Mouse (Mus musculus) forebrain, postnatal 0 days (tissue): Measurements from ENCODE around the gene Sumf1. TPM values are rescaled to one million over a fixed set of nuclear protein-coding genes. Genes with fewer than 3 reads are reported as not detected.

Experiments
- ATAC-seq: fragments of 200-750 bp; cut with Nextera tagmentation; 2 replicates; pipeline ENCODE4 v1.8.0; 2017; ENCODE audit warnings: mild to moderate bottlenecking, moderate library complexity
- DNase-seq: peaks from one replicate; pipeline ENCODE4 v3.0.0-alpha.2; 2015
- H3K27ac ChIP-seq: fragments of 300-500 bp; sonication (generic); 2 replicates; pipeline ENCODE4 v1.5.1; 2014; ENCODE audit warnings: low read depth, mild to moderate bottlenecking, antibody characterized with exemption, low read length, moderate library complexity, mixed read lengths
- H3K27me3 ChIP-seq: fragments of 300-500 bp; sonication (generic); 2 replicates; pipeline ENCODE4 v1.6.1; 2014; ENCODE audit warnings: mild to moderate bottlenecking, low read length, mixed read lengths; ENCODE audit not compliant: insufficient read depth
- H3K36me3 ChIP-seq: fragments of 300-500 bp; sonication (generic); 2 replicates; pipeline ENCODE4 v1.6.1; 2014; ENCODE audit warnings: mild to moderate bottlenecking, moderate library complexity; ENCODE audit not compliant: insufficient read depth
- H3K4me1 ChIP-seq: fragments of 300-500 bp; sonication (generic); 2 replicates; pipeline ENCODE4 v1.6.1; 2014; ENCODE audit warnings: antibody characterized with exemption; ENCODE audit not compliant: insufficient read depth
- H3K4me2 ChIP-seq: fragments of 300-500 bp; sonication (generic); 2 replicates; pipeline ENCODE4 v1.6.1; 2014; ENCODE audit warnings: low read depth, mild to moderate bottlenecking, moderate library complexity
- H3K4me3 ChIP-seq: fragments of 300-500 bp; sonication (generic); 2 replicates; pipeline ENCODE4 v1.5.1; 2014; ENCODE audit warnings: low read depth, low read length, mixed read lengths
- H3K9ac ChIP-seq: fragments of 300-500 bp; sonication (generic); 2 replicates; pipeline ENCODE4 v1.6.1; 2014; ENCODE audit warnings: mild to moderate bottlenecking
- H3K9me3 ChIP-seq: fragments of 300-500 bp; sonication (generic); 2 replicates; pipeline ENCODE4 v1.6.1; 2016; ENCODE audit warnings: low read length
- CTCF ChIP-seq: sonication (generic); IDR thresholded peaks from 2 replicates; pipeline ENCODE4 v1.5.1; 2016; ENCODE audit warnings: antibody characterized with exemption, control low read depth, low read depth
- WGBS: fragments of 180-500 bp; shearing (Covaris S2); extraction: QIAGEN DNeasy Blood & Tissue Kit; methylation state at CpG from one replicate; pipeline ENCODE4 v1.1.7; 2014; 5-methylcytosine and 5-hydroxymethylcytosine counted together
- polyA plus RNA-seq: library from polyadenylated mRNA; unstranded; fragments of >200 nt; fragmentation: Nextera tagmentation; extraction: Ambion mirVana; gene quantifications from 2 replicates; pipeline ENCODE4 v1.2.1, GENCODE M21; 2015
- total RNA-seq: library from RNA; depleted of rRNA; stranded (reverse); fragments of >200 nt; gene quantifications from 2 replicates; pipeline ENCODE4 v1.2.3, GENCODE M21; 2014

Sumf1 gene
- total and polyA plus RNA-seq, 2 experiments from 2014 or later: 11.6 to 18.3 TPM

- TF ChIP-seq CTCF: no peak
- H3K36me3 ChIP-seq: no peaks in the 10 kb centered on the region
- H3K4me1 ChIP-seq: no peaks in the 10 kb centered on the region
- ATAC-seq (no peak), DNase-seq (no peak)
- no peaks in the 10 kb centered on the region for H3K27me3 ChIP-seq
- WGBS: 89% methylated on average over 1 of the region's 1 CpGs
- H3K27ac ChIP-seq: no peak overlapping the region
- H3K9ac ChIP-seq: no peak overlapping the region
- H3K4me2 ChIP-seq: no peak overlapping the region
- no peaks in the 10 kb centered on the region for H3K9me3 ChIP-seq
- no peak overlapping the region for H3K4me3 ChIP-seq
These were observed 5.3 kb upstream of the Sumf1 start for GRCm38 (mm10) chr6:108190690-108191089.

GRCm38 (mm10) chr6:108185685-108186009 is 265 bp upstream of the Sumf1 start:
- no peaks in the 10 kb centered on the region for H3K27me3 ChIP-seq
- DNase-seq (no peak), ATAC-seq (no peak; the same call in 1 of the 2 replicates)
- H3K9ac ChIP-seq: peak overlapping the region; percentile 68
- H3K27ac ChIP-seq: 0 out of 2 replicates have a peak overlapping the region, but pooled peaks have one; percentile 21
- H3K9me3 ChIP-seq: no peaks in the 10 kb centered on the region
- H3K4me1 ChIP-seq: 0 out of 2 replicates have a peak, but pooled peaks cover 2% of the 10 kb centered on the region
- peak overlapping the region; percentile 73 for H3K4me3 ChIP-seq
- TF ChIP-seq CTCF: no peak
- whole genome bisulfite sequencing: 18% methylated on average over 4 of the region's 4 CpGs
- H3K4me2 ChIP-seq: peak overlapping the region; percentile 91
- H3K36me3 ChIP-seq: no peaks in the 10 kb centered on the region

- no peaks in the 10 kb centered on the region for H3K9me3 ChIP-seq
- H3K9ac ChIP-seq: no peak overlapping the region
- no peak overlapping the region for H3K4me2 ChIP-seq
- peaks cover 5% of the 10 kb centered on the region; the same call in 1 of the 2 replicates for H3K36me3 ChIP-seq
- no peak for TF ChIP-seq CTCF
- no peak overlapping the region for H3K27ac ChIP-seq
- WGBS: 94% methylated on average over 2 of the region's 2 CpGs
- ATAC-seq (no peak), DNase-seq (no peak)
- H3K4me3 ChIP-seq: no peak overlapping the region
- H3K27me3 ChIP-seq: no peaks in the 10 kb centered on the region
- H3K4me1 ChIP-seq: no peaks in the 10 kb centered on the region
These were observed 6.3 kb downstream of the Sumf1 start for GRCm38 (mm10) chr6:108179087-108179486.

- TF ChIP-seq CTCF: no peak
- no peak overlapping the region for H3K9ac ChIP-seq
- DNase-seq: no peak
- H3K4me1 ChIP-seq: no peaks in the 10 kb centered on the region
- H3K36me3 ChIP-seq: peaks cover 21% of the 10 kb centered on the region
- ATAC-seq: no peak
- 91% methylated on average over 3 of the region's 3 CpGs for WGBS
- no peaks in the 10 kb centered on the region for H3K27me3 ChIP-seq
- no peak overlapping the region for H3K4me3 ChIP-seq
- no peaks in the 10 kb centered on the region for H3K9me3 ChIP-seq
- H3K4me2 ChIP-seq: no peak overlapping the region
- H3K27ac ChIP-seq: no peak overlapping the region
These were observed 11.2 kb downstream of the Sumf1 start for GRCm38 (mm10) chr6:108174181-108174580.

- Histone ChIP-seq H3K4me1 (no peaks in the 10 kb centered on the region), H3K36me3 (peaks cover 21% of the 10 kb centered on the region), H3K4me3 (no peak overlapping the region), H3K27ac (no peak overlapping the region), H3K27me3 (no peaks in the 10 kb centered on the region), H3K4me2 (no peak overlapping the region), H3K9me3 (no peaks in the 10 kb centered on the region), H3K9ac (no peak overlapping the region)
- 92% methylated on average over 1 of the region's 1 CpGs for WGBS
- DNase-seq: no peak
- no peak for TF ChIP-seq CTCF
- no peak for ATAC-seq
These were observed 13.2 kb downstream of the Sumf1 start for GRCm38 (mm10) chr6:108172219-108172618.

- H3K4me1 ChIP-seq: no peaks in the 10 kb centered on the region
- no peak overlapping the region for H3K27ac ChIP-seq
- H3K27me3 ChIP-seq: no peaks in the 10 kb centered on the region
- TF ChIP-seq CTCF: no peak
- peaks cover 20% of the 10 kb centered on the region for H3K36me3 ChIP-seq
- H3K4me3 ChIP-seq: no peak overlapping the region
- WGBS: 97% methylated on average over 3 of the region's 3 CpGs
- no peaks in the 10 kb centered on the region for H3K9me3 ChIP-seq
- H3K9ac ChIP-seq: no peak overlapping the region
- DNase-seq (no peak), ATAC-seq (no peak)
- H3K4me2 ChIP-seq: no peak overlapping the region
These were observed 15.9 kb downstream of the Sumf1 start for GRCm38 (mm10) chr6:108169466-108169865.

GRCm38 (mm10) chr6:108168723-108169122 is 16.7 kb downstream of the Sumf1 start:
- H3K4me2 ChIP-seq: no peak overlapping the region
- WGBS: 91% methylated on average over 6 of the region's 6 CpGs
- no peak overlapping the region for H3K4me3 ChIP-seq
- no peaks in the 10 kb centered on the region for H3K27me3 ChIP-seq
- no peak overlapping the region for H3K27ac ChIP-seq
- DNase-seq (no peak), ATAC-seq (no peak)
- peaks cover 16% of the 10 kb centered on the region for H3K36me3 ChIP-seq
- TF ChIP-seq CTCF: no peak
- no peaks in the 10 kb centered on the region for H3K4me1 ChIP-seq
- no peaks in the 10 kb centered on the region for H3K9me3 ChIP-seq
- no peak overlapping the region for H3K9ac ChIP-seq
